Mouse (Mus musculus) intestine, embryonic 14.5 days (tissue): ENCODE data around the gene Rab10. TPM values are rescaled to one million over a fixed set of nuclear protein-coding genes. Genes with fewer than 3 reads are reported as not detected.

Source experiments
- ATAC-seq: fragments of 200-750 bp; cut with Nextera tagmentation; replicated peaks from 2 replicates; pipeline ENCODE4 v1.8.0; 2017; ENCODE audit warnings: low read depth, moderate number of reproducible peaks, moderate TSS enrichment, moderate library complexity; ENCODE audit not compliant: low FRiP score, low TSS enrichment
- DNase-seq: peaks from one replicate; pipeline ENCODE4 v3.0.0-alpha.2; 2018; ENCODE audit warnings: low spot score
- H3K27ac ChIP-seq: fragments of 300-500 bp; sonication (generic); 2 replicates; pipeline ENCODE4 v1.5.1; 2014; ENCODE audit warnings: low read depth, mild to moderate bottlenecking, control low read depth
- H3K27me3 ChIP-seq: fragments of 300-500 bp; sonication (generic); replicated peaks from 2 replicates; pipeline ENCODE4 v1.6.1; 2014; ENCODE audit warnings: low read length, control low read depth; ENCODE audit not compliant: control insufficient read depth, insufficient read depth
- H3K36me3 ChIP-seq: fragments of 300-500 bp; sonication (generic); 2 replicates; pipeline ENCODE4 v1.6.1; 2014; ENCODE audit warnings: low read length, control low read depth; ENCODE audit not compliant: control insufficient read depth, insufficient read depth
- H3K4me1 ChIP-seq: fragments of 300-500 bp; sonication (generic); replicated peaks from 2 replicates; pipeline ENCODE4 v1.6.1; 2014; ENCODE audit warnings: low read length, control low read depth, mixed read lengths; ENCODE audit not compliant: control insufficient read depth, insufficient read depth
- H3K4me2 ChIP-seq: fragments of 300-500 bp; sonication (generic); 2 replicates; pipeline ENCODE4 v1.6.1; 2014; ENCODE audit warnings: low read length
- H3K4me3 ChIP-seq: fragments of 300-500 bp; sonication (generic); 2 replicates; pipeline ENCODE4 v1.5.1; 2014; ENCODE audit warnings: low read depth, low read length, control low read depth, mixed read lengths
- H3K9ac ChIP-seq: fragments of 300-500 bp; sonication (generic); 2 replicates; pipeline ENCODE4 v1.6.1; 2014; ENCODE audit warnings: mild to moderate bottlenecking, low read length
- H3K9me3 ChIP-seq: fragments of 300-500 bp; sonication (generic); 2 replicates; pipeline ENCODE4 v1.6.1; 2016; ENCODE audit warnings: low read length, control low read depth; ENCODE audit not compliant: control insufficient read depth
- WGBS: fragments of 180-500 bp; shearing (Covaris S2); extraction: QIAGEN DNeasy Blood & Tissue Kit; methylation state at CpG from one replicate; pipeline ENCODE4 v1.1.7; 2014; 5-methylcytosine and 5-hydroxymethylcytosine counted together
- polyA plus RNA-seq: library from polyadenylated mRNA; unstranded; fragments of >200 nt; fragmentation: Nextera tagmentation; extraction: Ambion mirVana; gene quantifications from 2 replicates; pipeline ENCODE4 v1.2.1, GENCODE M21; 2014

Gene Rab10
- polyA plus RNA-seq, 1 experiment from 2014 or later: 76.3 TPM

- H3K9me3 ChIP-seq: peaks cover 7% of the 10 kb centered on the region; the same call in 1 of the 2 replicates
- H3K4me1 ChIP-seq: no peaks in the 10 kb centered on the region
- DNase-seq (no peak), ATAC-seq (no peak)
- H3K4me3 ChIP-seq: no peak overlapping the region
- no peak overlapping the region for H3K27ac ChIP-seq
- H3K4me2 ChIP-seq: no peak overlapping the region
- H3K36me3 ChIP-seq: peaks cover 39% of the 10 kb centered on the region
- no peaks in the 10 kb centered on the region for H3K27me3 ChIP-seq
- 97% methylated on average over 5 of the region's 5 CpGs for WGBS
- no peak overlapping the region for H3K9ac ChIP-seq
Observed at GRCm38 (mm10) chr12:3237799-3238198, 72.0 kb downstream of the Rab10 start.

- Histone ChIP-seq H3K27ac (no peak overlapping the region), H3K4me2 (no peak overlapping the region), H3K27me3 (no peaks in the 10 kb centered on the region), H3K9me3 (peaks cover 7% of the 10 kb centered on the region; the same call in 1 of the 2 replicates), H3K36me3 (peaks cover 39% of the 10 kb centered on the region), H3K9ac (no peak overlapping the region), H3K4me3 (no peak overlapping the region), H3K4me1 (no peaks in the 10 kb centered on the region)
- 94% methylated on average over 12 of the region's 12 CpGs for WGBS
- ATAC-seq (no peak), DNase-seq (no peak)
Observed at GRCm38 (mm10) chr12:3236831-3237681, 72.7 kb downstream of the Rab10 start.

- peak overlapping the region; percentile 56 for H3K9ac ChIP-seq
- H3K27ac ChIP-seq: peak overlapping the region; percentile 93; the same call in 1 of the 2 replicates
- 0 out of 2 replicates have a peak, but pooled peaks have one; percentile 7 for ATAC-seq
Observed at GRCm38 (mm10) chr12:3236163-3236641, 73.6 kb downstream of the Rab10 start.

DNA sequence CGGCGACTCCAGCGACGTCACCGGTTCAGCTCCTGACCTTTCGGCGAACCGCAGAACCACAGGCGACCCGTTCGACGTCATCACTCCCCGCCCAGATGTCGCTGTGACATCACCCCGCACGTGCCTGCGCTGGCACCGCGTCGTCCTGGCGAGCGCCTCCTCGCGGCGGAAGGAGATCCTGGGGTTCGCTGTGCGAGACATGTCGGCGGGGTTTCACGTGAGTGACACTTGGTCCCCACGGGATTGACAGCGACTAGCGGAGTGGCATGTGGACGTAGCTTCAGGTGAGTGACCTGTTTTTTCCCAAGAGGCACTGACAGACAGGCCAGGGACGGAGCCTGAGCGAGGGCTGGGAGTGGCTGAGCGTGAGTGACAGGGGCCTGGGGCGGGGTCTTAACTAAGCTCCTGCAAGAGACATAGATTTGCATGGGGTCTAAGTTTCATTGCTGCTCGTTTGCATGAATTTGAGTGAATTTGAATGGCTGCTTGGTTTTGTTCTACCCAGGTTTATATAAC is 74.1 kb downstream of the Rab10 start:
- H3K27ac ChIP-seq: peak overlapping the region; percentile 93
- H3K9me3 ChIP-seq: peaks cover 7% of the 10 kb centered on the region; the same call in 1 of the 2 replicates
- ATAC-seq: peak; percentile 80
- H3K4me3 ChIP-seq: peak overlapping the region; percentile 67
- peak overlapping the region; percentile 55 for H3K4me2 ChIP-seq
- peaks cover 37% of the 10 kb centered on the region for H3K36me3 ChIP-seq
- no peaks in the 10 kb centered on the region for H3K27me3 ChIP-seq
- WGBS: 20% methylated on average over 39 of the region's 39 CpGs
- H3K4me1 ChIP-seq: no peaks in the 10 kb centered on the region
- peak overlapping the region; percentile 56 for H3K9ac ChIP-seq
- peak; percentile 98 for DNase-seq

More at GRCm38 (mm10) chr12:3236163-3236641, 73.6 kb downstream of the Rab10 start:
- DNase-seq: no peak
- Histone ChIP-seq H3K9me3 (peaks cover 7% of the 10 kb centered on the region; the same call in 1 of the 2 replicates), H3K36me3 (peaks cover 39% of the 10 kb centered on the region), H3K4me1 (no peaks in the 10 kb centered on the region), H3K27me3 (no peaks in the 10 kb centered on the region), H3K4me3 (peak overlapping the region; percentile 67), H3K4me2 (peak overlapping the region; percentile 55)
- WGBS: 72% methylated on average over 14 of the region's 14 CpGs

DNA sequence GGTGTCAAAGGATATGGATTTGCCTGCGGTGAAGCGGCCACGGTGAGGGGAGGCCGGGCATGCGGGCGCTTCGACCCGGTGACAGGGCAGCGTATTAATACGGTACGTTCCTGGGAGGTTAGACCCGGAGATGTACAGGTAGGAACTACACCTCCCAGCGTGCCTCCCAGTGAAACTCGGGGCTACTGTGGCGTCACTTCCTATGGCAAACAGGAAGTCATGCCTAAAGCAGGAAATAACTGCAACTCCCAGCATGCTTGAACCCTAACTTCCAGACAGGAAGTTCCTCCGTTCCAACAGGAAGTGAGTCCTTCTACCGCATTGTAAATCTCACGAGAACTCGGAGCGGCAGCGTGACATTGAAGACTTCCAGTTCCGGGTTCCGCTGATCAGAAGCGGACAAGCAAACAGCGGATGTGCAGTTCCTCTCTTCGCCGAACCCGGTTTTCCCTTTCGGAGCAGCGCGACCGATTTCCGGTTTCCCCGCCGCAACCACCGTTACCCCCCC is 74.6 kb downstream of the Rab10 start:
- H3K4me3 ChIP-seq: peak overlapping the region; percentile 67
- peak overlapping the region; percentile 93 for H3K27ac ChIP-seq
- DNase-seq (no peak), ATAC-seq (peak; percentile 84)
- no peaks in the 10 kb centered on the region for H3K4me1 ChIP-seq
- peak overlapping the region; percentile 56 for H3K9ac ChIP-seq
- 20% methylated on average over 36 of the region's 36 CpGs for WGBS
- H3K27me3 ChIP-seq: no peaks in the 10 kb centered on the region
- peak overlapping the region; percentile 55 for H3K4me2 ChIP-seq
- peaks cover 31% of the 10 kb centered on the region for H3K36me3 ChIP-seq
- H3K9me3 ChIP-seq: peaks cover 7% of the 10 kb centered on the region; the same call in 1 of the 2 replicates

DNA sequence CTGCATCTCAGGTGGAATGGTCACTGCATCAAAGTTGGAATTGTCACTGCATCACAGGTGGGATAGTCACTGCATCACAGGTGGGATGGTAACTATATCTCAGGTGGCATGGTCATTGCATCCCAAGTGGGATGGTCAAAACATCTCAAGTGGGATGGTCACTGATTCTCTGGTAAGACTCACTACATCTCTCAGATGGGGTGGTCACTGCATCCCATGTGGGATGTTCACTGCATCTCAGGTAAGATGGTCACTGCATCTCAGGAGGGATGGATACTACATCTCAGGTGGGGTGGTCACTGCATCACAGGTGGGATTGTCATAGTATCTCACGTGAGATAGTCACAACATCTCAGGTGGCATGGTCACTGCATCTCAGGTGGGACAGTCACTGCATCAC is 75.7 kb downstream of the Rab10 start:
- H3K9me3 ChIP-seq: peaks cover 7% of the 10 kb centered on the region; the same call in 1 of the 2 replicates
- H3K27me3 ChIP-seq: no peaks in the 10 kb centered on the region
- H3K4me3 ChIP-seq: no peak overlapping the region
- H3K36me3 ChIP-seq: peaks cover 20% of the 10 kb centered on the region
- DNase-seq (no peak), ATAC-seq (no peak)
- no peak overlapping the region for H3K9ac ChIP-seq
- H3K4me1 ChIP-seq: no peaks in the 10 kb centered on the region
- WGBS: 82% methylated on average over 1 of the region's 1 CpGs
- no peak overlapping the region for H3K27ac ChIP-seq
- no peak overlapping the region for H3K4me2 ChIP-seq

- no peaks in the 10 kb centered on the region for H3K4me1 ChIP-seq
- no peak overlapping the region for H3K4me3 ChIP-seq
- DNase-seq (no peak), ATAC-seq (no peak)
- H3K27me3 ChIP-seq: no peaks in the 10 kb centered on the region
- no peaks in the 10 kb centered on the region for H3K9me3 ChIP-seq
- H3K36me3 ChIP-seq: no peaks in the 10 kb centered on the region
- H3K4me2 ChIP-seq: no peak overlapping the region
- WGBS: 66% methylated on average over 2 of the region's 2 CpGs
- no peak overlapping the region for H3K27ac ChIP-seq
- no peak overlapping the region for H3K9ac ChIP-seq
Observed at GRCm38 (mm10) chr12:3223352-3223751, 86.4 kb downstream of the Rab10 start.

GRCm38 (mm10) chr12:3210181-3210580 is 99.6 kb downstream of the Rab10 start:
- WGBS: 68% methylated on average over 2 of the region's 2 CpGs

More at GRCm38 (mm10) chr12:3210181-3210580, 99.6 kb downstream of the Rab10 start:
- Histone ChIP-seq H3K36me3 (no peaks in the 10 kb centered on the region), H3K27me3 (no peaks in the 10 kb centered on the region), H3K4me1 (no peaks in the 10 kb centered on the region), H3K4me2 (no peak overlapping the region), H3K9ac (no peak overlapping the region), H3K9me3 (no peaks in the 10 kb centered on the region), H3K27ac (no peak overlapping the region), H3K4me3 (no peak overlapping the region)
- ATAC-seq (no peak), DNase-seq (no peak)
